9 mouse cellular contexts compared by ENCODE assay signal in genomic region chr13:63336335-63336734, GRCm38 (mm10).
DNase-seq lines count a peak whose midpoint lies in the region; ATAC-seq and TF ChIP-seq lines count a peak whose summit lies in the region.
"Had no signal": no experiment of that assay in that cellular context is flagged by ENCODE, and none has a peak within 500 bp of the region (broad histone marks: within the 10 kb centered on the region; RNA-seq: fewer than 3 reads in every experiment).

No protein-coding gene starts in this region.

- WGBS in kidney, embryonic 15.5 days: 59% methylated on average over 7 of the region's 7 CpGs
- WGBS in kidney, adult 2 months: 70% methylated on average over 7 of the region's 7 CpGs
- 34% methylated on average over 7 of the region's 7 CpGs for WGBS in forebrain, embryonic 10.5 days
- 35% methylated on average over 7 of the region's 7 CpGs for WGBS in neural tube, embryonic 15.5 days
- 66% methylated on average over 7 of the region's 7 CpGs for WGBS in intestine, embryonic 16.5 days

- H3K9ac ChIP-seq in kidney, embryonic 15.5 days: no peak overlapping the region
- H3K9ac ChIP-seq in neural tube, embryonic 15.5 days (replicated peaks): no peak overlapping the region
- no peak overlapping the region for H3K9ac ChIP-seq in intestine, embryonic 16.5 days (ENCODE audit: low read depth, low read length)

- no peak for TF ChIP-seq POLR2A in kidney, adult 2 months (IDR thresholded peaks at IDR 0.05; ENCODE audit: low read depth, low read length)

- no peaks in the 10 kb centered on the region for H3K27me3 ChIP-seq in kidney, embryonic 15.5 days
- H3K27me3 ChIP-seq in kidney, adult 2 months (replicated peaks; ENCODE audit: control insufficient read depth, insufficient read depth, low read length): no peaks in the 10 kb centered on the region
- H3K27me3 ChIP-seq in forebrain, embryonic 10.5 days (ENCODE audit: poor library complexity, severe bottlenecking): peaks cover 38% of the 10 kb centered on the region
- H3K27me3 ChIP-seq in neural tube, embryonic 15.5 days (replicated peaks): no peaks in the 10 kb centered on the region
- no peaks in the 10 kb centered on the region for H3K27me3 ChIP-seq in intestine, embryonic 16.5 days (replicated peaks; ENCODE audit: control insufficient read depth, insufficient read depth, low read length)
- H3K27me3 ChIP-seq: CH12.LX had no signal

- H3K4me3 ChIP-seq in kidney, embryonic 15.5 days (replicated peaks): no peak overlapping the region
- H3K4me3 ChIP-seq in kidney, adult 2 months (ENCODE audit: insufficient read depth, low read depth, low read length): no peak overlapping the region
- H3K4me3 ChIP-seq in forebrain, embryonic 10.5 days: no peak overlapping the region
- H3K4me3 ChIP-seq in neural tube, embryonic 15.5 days (replicated peaks): no peak overlapping the region
- no peak overlapping the region for H3K4me3 ChIP-seq in intestine, embryonic 16.5 days (ENCODE audit: low read length)

- TF ChIP-seq CTCF in kidney, adult 2 months (conservative IDR thresholded peaks at IDR 0.05; ENCODE audit: insufficient read depth, insufficient read length, low read depth, low read length): no peak

- no peaks in the 10 kb centered on the region for H3K36me3 ChIP-seq in kidney, embryonic 15.5 days
- H3K36me3 ChIP-seq in kidney, adult 2 months (ENCODE audit: control insufficient read depth, insufficient read depth, low read length): no peaks in the 10 kb centered on the region; the same call in 1 of the 2 replicates
- no peaks in the 10 kb centered on the region for H3K36me3 ChIP-seq in forebrain, embryonic 10.5 days (replicated peaks)
- no peaks in the 10 kb centered on the region for H3K36me3 ChIP-seq in neural tube, embryonic 15.5 days
- H3K36me3 ChIP-seq in intestine, embryonic 16.5 days (ENCODE audit: control insufficient read depth, insufficient read depth, low read length): no peaks in the 10 kb centered on the region

- peak overlapping the region; percentile 49 for H3K27ac ChIP-seq in kidney, embryonic 15.5 days
- no peak overlapping the region for H3K27ac ChIP-seq in kidney, adult 2 months (ENCODE audit: insufficient read depth, low read depth, low read length)
- peak overlapping the region; percentile 71; the same call in 1 of the 2 replicates for H3K27ac ChIP-seq in forebrain, embryonic 10.5 days
- H3K27ac ChIP-seq in neural tube, embryonic 15.5 days (replicated peaks): peak overlapping the region; percentile 60
- no peak overlapping the region for H3K27ac ChIP-seq in intestine, embryonic 16.5 days (ENCODE audit: low read length)

- H3K9me3 ChIP-seq in kidney, embryonic 15.5 days (replicated peaks): no peaks in the 10 kb centered on the region
- no peaks in the 10 kb centered on the region for H3K9me3 ChIP-seq in forebrain, embryonic 10.5 days
- no peaks in the 10 kb centered on the region for H3K9me3 ChIP-seq in neural tube, embryonic 15.5 days (replicated peaks)
- H3K9me3 ChIP-seq in intestine, embryonic 16.5 days (ENCODE audit: control insufficient read depth, low read length): no peaks in the 10 kb centered on the region

- no peak for DNase-seq in kidney, adult 2 months
- DNase-seq in forebrain, embryonic 10.5 days (ENCODE audit: extremely low spot score, low spot score): no peak
- DNase-seq in left cerebral cortex, adult 11 months (ENCODE audit: low spot score): peak; percentile 56
- no peak for DNase-seq in thymus, postnatal 0 days (ENCODE audit: low spot score)
- DNase-seq in adrenal gland, postnatal 36 days: no peak

- ATAC-seq in kidney, embryonic 15.5 days (replicated peaks; ENCODE audit: low FRiP score): no peak
- ATAC-seq in neural tube, embryonic 15.5 days (ENCODE audit: low FRiP score): peak; percentile 74
- ATAC-seq in intestine, embryonic 16.5 days: no peak

- H3K4me1 ChIP-seq in kidney, embryonic 15.5 days: peaks cover 29% of the 10 kb centered on the region
- no peaks in the 10 kb centered on the region; the same call in 1 of the 2 replicates for H3K4me1 ChIP-seq in kidney, adult 2 months (ENCODE audit: control insufficient read depth, insufficient read depth, low read length)
- H3K4me1 ChIP-seq in forebrain, embryonic 10.5 days: peaks cover 24% of the 10 kb centered on the region
- peaks cover 8% of the 10 kb centered on the region for H3K4me1 ChIP-seq in neural tube, embryonic 15.5 days
- H3K4me1 ChIP-seq in intestine, embryonic 16.5 days (ENCODE audit: control insufficient read depth, insufficient read depth, low read length): 0 out of 2 replicates have a peak, but pooled peaks cover 2% of the 10 kb centered on the region

- no peak overlapping the region for H3K4me2 ChIP-seq in kidney, embryonic 15.5 days
- no peak overlapping the region for H3K4me2 ChIP-seq in neural tube, embryonic 15.5 days
- H3K4me2 ChIP-seq in intestine, embryonic 16.5 days (ENCODE audit: low read depth, low read length): no peak overlapping the region

Comparison
In these comparisons a context has a peak if more than half of its experiments do, and no peak if none do; other contexts are left out.
1. H3K27ac ChIP-seq: peak in kidney, embryonic 15.5 days (single experiment), forebrain, embryonic 10.5 days (single experiment) and neural tube, embryonic 15.5 days (single experiment); none in kidney, adult 2 months (single experiment) and intestine, embryonic 16.5 days (single experiment).